Mouse (Mus musculus) adrenal gland, adult 18-20 months (tissue): ENCODE measurements around the gene Rapsn. TPM values are rescaled to one million over a fixed set of nuclear protein-coding genes. Genes with fewer than 3 reads are reported as not detected.

Experiments used
- DNase-seq, 2 experiments: peaks; one replicate each; pipeline ENCODE4 v3.0.0; 2021 to 2022; ENCODE audit warnings: low spot score in 2 of 2
- total RNA-seq, 2 experiments: library from RNA; stranded (reverse); gene quantifications; 1 replicate in 1 of 2; 2 replicates in 1 of 2; pipeline ENCODE4 v1.2.3; 2021

Rapsn gene
- total RNA-seq, 2 experiments from 2014 or later = 0.93 to 1.6 TPM

GRCm38 (mm10) chr2:91052752-91053151 is 17.3 kb downstream of the Rapsn start:
- DNase-seq = no peak

- DNase-seq = no peak
These were observed 17.9 kb downstream of the Rapsn start for GRCm38 (mm10) chr2:91053181-91053933.

- peak; percentile 94 to 95 for DNase-seq
These were observed 18.5 kb downstream of the Rapsn start, which contains the start of gene Psmc3 for GRCm38 (mm10) chr2:91053934-91054382. TSS of gene Psmc3 (plus strand) at chr2:91054009.

DNA sequence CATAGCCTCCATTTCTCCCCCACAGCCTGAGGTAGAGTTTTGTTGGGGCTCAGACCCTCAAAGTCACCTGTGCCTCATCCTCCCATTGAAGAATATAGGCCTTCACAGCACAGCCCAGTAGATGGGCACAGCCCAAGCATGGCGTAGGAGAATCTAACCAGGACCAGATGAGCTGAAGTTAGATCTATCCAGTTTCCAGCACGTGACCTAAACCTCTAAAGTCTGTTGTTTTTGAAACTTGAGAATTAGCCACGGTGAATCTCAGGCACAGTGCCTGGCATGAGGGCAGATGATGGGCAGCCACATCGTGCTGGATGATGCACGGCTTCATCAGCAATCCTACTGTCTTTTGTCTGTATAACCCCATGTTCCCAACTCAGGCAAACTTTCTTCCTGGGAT is 23.0 kb downstream of the Rapsn start:
- DNase-seq = no peak

GRCm38 (mm10) chr2:91059376-91059775 is 24.0 kb downstream of the Rapsn start:
- no peak for DNase-seq

GRCm38 (mm10) chr2:91060544-91061355 is 25.3 kb downstream of the Rapsn start:
- DNase-seq = no peak

GRCm38 (mm10) chr2:91061849-91062481 is 26.5 kb downstream of the Rapsn start:
- no peak for DNase-seq

- no peak for DNase-seq
These were observed 27.6 kb downstream of the Rapsn start for GRCm38 (mm10) chr2:91062779-91063606.

- no peak for DNase-seq
These were observed 28.8 kb downstream of the Rapsn start for GRCm38 (mm10) chr2:91064211-91064610.

DNA sequence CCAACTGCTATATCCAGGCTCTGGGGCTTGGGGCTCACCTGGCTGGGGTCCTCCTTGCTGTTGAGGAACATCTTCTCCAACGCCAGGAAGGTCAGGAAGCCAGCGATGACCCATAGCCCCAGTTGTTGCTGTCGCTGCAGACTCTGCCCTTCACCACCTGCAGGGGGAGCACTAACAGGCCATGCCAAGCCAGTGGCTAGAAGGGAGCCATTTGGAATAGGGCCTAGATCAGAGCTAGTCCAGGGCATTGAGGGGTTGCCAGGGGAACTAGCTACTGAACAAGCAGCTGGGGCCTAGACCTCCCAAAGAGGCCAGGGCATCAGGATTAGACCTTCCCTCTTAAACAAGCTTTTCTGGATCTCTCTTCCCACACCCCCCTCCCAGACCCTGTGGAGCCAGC is 30.1 kb downstream of the Rapsn start:
- peak; percentile 51 to 54 for DNase-seq

DNA sequence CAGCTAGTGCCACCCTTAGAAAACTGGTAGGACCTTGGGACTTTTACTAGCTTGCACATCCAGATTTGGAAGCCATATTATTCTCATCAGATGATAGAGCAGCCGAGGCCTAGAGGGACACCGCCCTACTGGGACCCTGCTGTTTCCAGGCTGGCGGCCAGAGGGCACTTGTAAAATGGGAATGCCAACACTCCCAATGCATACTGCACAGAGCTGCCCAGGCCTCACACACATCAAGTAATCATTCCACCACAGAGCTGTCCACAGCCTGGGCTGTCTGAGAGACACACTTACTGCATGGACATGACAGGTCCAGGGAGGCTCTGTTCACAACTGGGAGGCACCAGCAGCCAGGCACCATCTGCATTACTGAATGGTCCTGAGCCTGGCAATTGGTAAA is 31.0 kb downstream of the Rapsn start:
- no peak for DNase-seq

GRCm38 (mm10) chr2:91068162-91068871 is 32.9 kb downstream of the Rapsn start:
- DNase-seq = no peak

- DNase-seq = no peak
These were observed 33.4 kb downstream of the Rapsn start for GRCm38 (mm10) chr2:91068872-91069165.

- no peak for DNase-seq
These were observed 34.0 kb downstream of the Rapsn start for GRCm38 (mm10) chr2:91069306-91070000.

DNA sequence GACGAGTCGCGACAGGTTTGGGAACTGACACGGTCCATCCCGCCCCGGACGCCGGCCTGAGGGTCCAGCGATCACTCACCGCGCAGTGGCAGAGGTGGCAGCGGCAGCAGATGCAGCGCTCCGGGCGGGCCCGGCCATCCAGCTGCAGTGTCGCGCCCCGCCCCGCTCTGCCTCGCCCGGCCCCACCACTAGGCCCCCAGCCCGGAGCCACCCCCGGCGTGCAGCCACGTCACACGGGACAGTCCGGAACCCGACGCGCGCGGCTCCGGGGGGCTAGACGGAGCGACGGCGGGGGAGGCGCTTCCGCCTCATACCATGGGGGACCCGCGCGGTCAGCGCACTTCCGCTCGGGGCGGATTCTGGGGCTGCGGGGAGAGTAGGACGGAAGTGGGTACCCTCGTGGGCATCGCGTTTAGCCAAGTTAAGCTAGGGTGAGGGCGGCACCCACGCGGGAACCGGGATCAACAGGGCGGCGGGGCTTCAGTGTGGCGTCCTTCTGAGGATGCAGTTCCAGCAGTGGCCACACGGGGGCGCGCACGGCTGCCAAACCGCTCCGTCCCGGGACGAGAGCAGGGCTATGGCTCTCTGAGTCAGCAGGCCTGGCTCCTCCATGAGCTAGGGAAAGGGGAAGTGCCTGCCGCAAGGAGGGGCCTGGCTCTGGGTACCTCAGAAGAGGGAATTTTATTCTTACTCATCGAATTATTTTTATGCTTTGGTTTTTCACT is 34.8 kb downstream of the Rapsn start, which contains the start of gene Slc39a13:
TSS of gene Slc39a13 (minus strand) at position 342 of the 725 bp plus-strand sequence.
- DNase-seq = peak; percentile 98 to 99

DNA sequence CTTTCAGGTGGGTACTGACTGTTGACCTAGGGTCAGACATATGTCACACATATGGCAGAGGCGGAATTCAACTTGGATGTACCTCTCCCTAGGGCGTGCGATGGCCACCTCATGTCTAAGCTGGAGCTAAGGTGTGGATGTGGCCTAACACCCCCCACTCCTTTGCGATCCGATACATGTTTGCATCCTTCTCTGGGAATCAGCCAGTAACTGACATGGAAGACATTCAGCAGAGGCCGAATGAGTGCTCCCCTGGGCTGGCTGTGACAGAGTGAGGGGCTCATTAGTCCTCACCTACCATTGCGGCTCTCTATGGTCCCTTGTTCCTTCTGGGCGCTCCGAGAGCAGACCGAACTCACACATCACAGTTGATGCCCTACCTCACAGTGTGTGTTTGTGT is 35.6 kb downstream of the Rapsn start:
- no peak for DNase-seq

DNA sequence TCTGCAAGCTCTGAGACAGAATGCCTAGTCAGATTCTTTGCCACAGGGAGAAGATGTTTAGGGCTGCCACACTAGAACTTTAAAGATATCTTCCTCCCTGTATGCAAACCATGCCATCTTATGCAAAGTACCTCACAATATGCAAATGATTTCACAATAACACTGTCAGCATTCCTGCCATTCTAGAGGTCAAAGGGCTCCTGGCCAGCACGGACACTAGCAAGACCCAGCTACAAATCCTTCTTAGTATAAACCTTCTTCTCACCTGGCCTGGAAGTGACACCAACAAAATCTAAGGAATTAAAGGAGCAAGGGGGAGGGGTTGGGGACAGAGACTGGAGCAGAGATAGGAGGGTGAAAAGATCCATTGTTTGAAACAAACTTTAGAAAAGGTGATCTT is 36.7 kb downstream of the Rapsn start:
- DNase-seq = no peak

DNA sequence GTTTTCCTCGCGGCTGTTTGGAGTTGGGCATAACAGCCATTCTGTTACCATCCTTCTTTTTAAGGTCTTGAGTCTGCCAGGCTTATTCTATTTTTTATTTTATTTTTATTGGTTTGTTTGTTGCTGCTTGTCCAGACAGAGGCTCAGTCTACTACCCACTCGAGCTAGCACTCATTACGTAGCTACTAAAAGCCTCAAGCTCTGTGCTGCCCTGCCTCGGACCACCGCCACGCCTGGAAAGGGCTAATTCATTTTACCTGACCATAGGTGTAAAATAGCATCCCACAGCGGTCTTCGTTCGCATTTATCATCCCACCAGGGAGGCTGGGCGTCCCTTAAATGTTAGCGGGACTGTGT is 42.5 kb downstream of the Rapsn start:
- DNase-seq = no peak
